Comparison of ENCODE assay signal across 25 mouse cellular contexts in genomic region chr1:11580026-11580425, GRCm38 (mm10).
DNase-seq lines count a peak whose midpoint lies in the region; TF ChIP-seq lines count a peak whose summit lies in the region.
"Had no signal": no experiment of that assay in that cellular context is flagged by ENCODE, and none has a peak within 500 bp of the region (broad histone marks: within the 10 kb centered on the region; RNA-seq: fewer than 3 reads in every experiment).

No protein-coding gene starts in this region.

- 77% methylated on average over 4 of the region's 4 CpGs for WGBS in thymus, adult 2 months

- no peaks in the 10 kb centered on the region for H3K27me3 ChIP-seq in thymus, adult 2 months (ENCODE audit: control insufficient read depth, insufficient read depth, low read length)
- H3K27me3 ChIP-seq: embryonic facial prominence, embryonic 13.5 days; forebrain, embryonic 12.5 days; forebrain, embryonic 15.5 days; heart, embryonic 12.5 days; heart, embryonic 15.5 days; hindbrain, embryonic 13.5 days; intestine, embryonic 15.5 days had no signal

- no peak for TF ChIP-seq CTCF in layer of hippocampus, adult 2 months (conservative IDR thresholded peaks at IDR 0.05)
- TF ChIP-seq CTCF in thymus, adult 2 months (IDR thresholded peaks at IDR 0.05; ENCODE audit: borderline replicate concordance, control insufficient read depth, extremely low read depth, insufficient read depth, low read length, poor library complexity), result no peak

- H3K27ac ChIP-seq in layer of hippocampus, adult 2 months, result peak overlapping the region; percentile 60
- H3K27ac ChIP-seq in thymus, adult 2 months (ENCODE audit: control insufficient read depth, insufficient read depth, low read length), result no peak overlapping the region
- H3K27ac ChIP-seq: embryonic facial prominence, embryonic 10.5 days; embryonic facial prominence, embryonic 13.5 days; forebrain, embryonic 12.5 days; forebrain, embryonic 15.5 days; gastrocnemius, adult 2 months; heart, embryonic 15.5 days; hindbrain, embryonic 10.5 days; hindbrain, embryonic 13.5 days; intestine, embryonic 15.5 days had no signal

- no peak overlapping the region for H3K4me3 ChIP-seq in layer of hippocampus, adult 2 months
- no peak overlapping the region for H3K4me3 ChIP-seq in thymus, adult 2 months (ENCODE audit: control insufficient read depth, insufficient read depth, low read length)
- H3K4me3 ChIP-seq: embryonic facial prominence, embryonic 10.5 days; embryonic facial prominence, embryonic 13.5 days; erythroblast, embryonic 14.5 days; forebrain, embryonic 12.5 days; forebrain, embryonic 15.5 days; gastrocnemius, adult 2 months; heart, embryonic 12.5 days; heart, embryonic 15.5 days; hindbrain, embryonic 10.5 days; hindbrain, embryonic 13.5 days; intestine, embryonic 15.5 days had no signal

- no peaks in the 10 kb centered on the region for H3K36me3 ChIP-seq in thymus, adult 2 months (ENCODE audit: control insufficient read depth, insufficient read depth, low read length)
- H3K36me3 ChIP-seq: embryonic facial prominence, embryonic 10.5 days; embryonic facial prominence, embryonic 13.5 days; forebrain, embryonic 12.5 days; forebrain, embryonic 15.5 days; heart, embryonic 12.5 days; heart, embryonic 15.5 days; hindbrain, embryonic 10.5 days; hindbrain, embryonic 13.5 days; intestine, embryonic 15.5 days had no signal

- peak; percentile 8 to 10 for DNase-seq in cerebellum, postnatal 10 days
- no peak for DNase-seq in cerebellum, adult 11-12 months
- no peak for DNase-seq in layer of hippocampus, adult 2 months (ENCODE audit: low spot score in 2 of 2)
- DNase-seq in layer of hippocampus, adult 9-10 months (ENCODE audit: low spot score), result no peak
- DNase-seq in brain, adult 2 months (ENCODE audit: low read depth, low spot score), result peak; percentile 55
- DNase-seq in thymus, adult 2 months, result no peak
- DNase-seq: adrenal gland, adult 8-10 months; adrenal gland, postnatal 25 days; cerebellum, adult 8-10 months; embryo, embryonic 11 days; gastrocnemius, adult 2 months; gastrocnemius, postnatal 14 days; heart, adult 18-20 months; heart, postnatal 10 days; heart, postnatal 36 days had no signal

- H3K4me1 ChIP-seq in thymus, adult 2 months (replicated peaks; ENCODE audit: control insufficient read depth, insufficient read depth, low read length), result no peaks in the 10 kb centered on the region
- H3K4me1 ChIP-seq: embryonic facial prominence, embryonic 10.5 days; embryonic facial prominence, embryonic 13.5 days; forebrain, embryonic 12.5 days; forebrain, embryonic 15.5 days; heart, embryonic 12.5 days; heart, embryonic 15.5 days; hindbrain, embryonic 10.5 days; hindbrain, embryonic 13.5 days; intestine, embryonic 15.5 days had no signal

- TF ChIP-seq POLR2A in thymus, adult 2 months (IDR thresholded peaks at IDR 0.05; ENCODE audit: control insufficient read depth, extremely low read depth, insufficient read depth, low read length, poor library complexity), result no peak

Comparison
In these comparisons a context has a peak if more than half of its experiments do, and no peak if none do; other contexts are left out.
1. DNase-seq: peak in cerebellum, postnatal 10 days (2 of 2) and brain, adult 2 months (single experiment); none in cerebellum, adult 11-12 months (single experiment), layer of hippocampus, adult 2 months (0 of 2), layer of hippocampus, adult 9-10 months (single experiment) and thymus, adult 2 months (single experiment).